Mouse (Mus musculus) small intestine, adult 2 months (tissue): ENCODE results near the gene Ak5.

Experiments used
- CTCF ChIP-seq: fragments of 200-500 bp; IDR thresholded peaks from 2 replicates; pipeline ENCODE4 v1.5.1; 2012; ENCODE audit warnings: low read depth, mild to moderate bottlenecking, control low read depth, inconsistent platforms, low read length, moderate library complexity, mixed read lengths; ENCODE audit not compliant: insufficient replicate concordance, insufficient read length; ENCODE audit errors: extremely low read depth
- POLR2A ChIP-seq: fragments of 200-500 bp; IDR thresholded peaks from 2 replicates; pipeline ENCODE4 v1.6.1; 2012; ENCODE audit warnings: low read depth, mild to moderate bottlenecking, control low read depth, inconsistent platforms, low read length, moderate library complexity

GRCm38 (mm10) chr3:152470347-152470746 lies 197.8 kb downstream of the Ak5 start:
- TF ChIP-seq POLR2A (no peak), CTCF (no peak)
